Mouse (Mus musculus) myocyte (in vitro differentiated cells): ENCODE results near the gene Slc6a13. TPM values are rescaled to one million over a fixed set of nuclear protein-coding genes. Genes with fewer than 3 reads are reported as not detected.
"Not testable (repeated sequence)": the region's sequence is repeated elsewhere in the genome, so short reads cannot be mapped to it uniquely, and the experiment has no call there.

Source experiments
- H3K27me3 ChIP-seq: one replicate; pipeline ENCODE4 v1.6.1; 2011; ENCODE audit not compliant: control insufficient read depth, insufficient read depth, insufficient read length
- H3K36me3 ChIP-seq: one replicate; pipeline ENCODE4 v1.6.1; 2011; ENCODE audit not compliant: control insufficient read depth, insufficient read depth
- H3K4me2 ChIP-seq: one replicate; pipeline ENCODE4 v1.6.1; 2011; ENCODE audit warnings: low read depth, control low read depth
- H3K4me3 ChIP-seq: one replicate; pipeline ENCODE4 v1.5.1; 2011; ENCODE audit warnings: mild to moderate bottlenecking, control low read depth, moderate library complexity
- H3K79me2 ChIP-seq: one replicate; pipeline ENCODE4 v1.6.1; 2011; ENCODE audit not compliant: control insufficient read depth, insufficient read depth
- H3ac ChIP-seq: one replicate; pipeline ENCODE4 v1.6.1; 2011; ENCODE audit not compliant: control insufficient read depth, insufficient read length
- CEBPB ChIP-seq: IDR thresholded peaks from 2 replicates; pipeline ENCODE4 v1.6.1; 2011; ENCODE audit warnings: mild to moderate bottlenecking, moderate library complexity; ENCODE audit not compliant: poor library complexity, insufficient read depth, severe bottlenecking
- E2F4 ChIP-seq: IDR thresholded peaks from one replicate; pipeline ENCODE4 v1.6.1; 2011; ENCODE audit warnings: mild to moderate bottlenecking, control low read depth, moderate library complexity; ENCODE audit not compliant: insufficient read depth
- MAX ChIP-seq: IDR thresholded peaks from one replicate; pipeline ENCODE4 v1.6.1; 2011; ENCODE audit warnings: low read depth, mild to moderate bottlenecking, control low read depth
- MYOD1 ChIP-seq, 3 experiments: IDR thresholded peaks; one replicate each; pipeline ENCODE4 v1.6.1; 2011; ENCODE audit warnings: control low read depth in 2 of 3, low read depth in 2 of 3, mild to moderate bottlenecking in 2 of 3, moderate library complexity in 1 of 3; ENCODE audit not compliant: insufficient read length in 2 of 3, control insufficient read depth in 1 of 3
- MYOG ChIP-seq, 3 experiments: IDR thresholded peaks; one replicate each; pipeline ENCODE4 v1.6.1; 2011; ENCODE audit warnings: control low read depth in 2 of 3, low read depth in 2 of 3, mild to moderate bottlenecking in 2 of 3; ENCODE audit not compliant: insufficient read length in 2 of 3, control insufficient read depth in 1 of 3, insufficient read depth in 1 of 3
- POLR2A ChIP-seq: IDR thresholded peaks from one replicate; pipeline ENCODE4 v1.6.1; 2011; ENCODE audit warnings: low read depth, mild to moderate bottlenecking, control low read depth, moderate library complexity; ENCODE audit not compliant: insufficient read length
- POLR2AphosphoS2 ChIP-seq: IDR thresholded peaks from one replicate; pipeline ENCODE4 v1.6.1; 2011; ENCODE audit warnings: low read depth, control low read depth; ENCODE audit not compliant: insufficient read length
- REST ChIP-seq: IDR thresholded peaks from one replicate; pipeline ENCODE4 v1.6.1; 2011; ENCODE audit warnings: mild to moderate bottlenecking, control low read depth, moderate library complexity; ENCODE audit not compliant: insufficient read depth, insufficient read length
- SRF ChIP-seq: IDR thresholded peaks from one replicate; pipeline ENCODE4 v1.6.1; 2011; ENCODE audit warnings: low read depth; ENCODE audit not compliant: control insufficient read depth, insufficient read length
- TCF12 ChIP-seq: IDR thresholded peaks from one replicate; pipeline ENCODE4 v1.6.1; 2011; ENCODE audit warnings: mild to moderate bottlenecking, control low read depth; ENCODE audit not compliant: poor library complexity, insufficient read depth, severe bottlenecking
- TCF3 ChIP-seq: IDR thresholded peaks from one replicate; pipeline ENCODE4 v1.6.1; 2011; ENCODE audit warnings: low read depth, control low read depth; ENCODE audit not compliant: insufficient read length
- USF1 ChIP-seq: IDR thresholded peaks from one replicate; pipeline ENCODE4 v1.6.1; 2011; ENCODE audit warnings: low read depth, mild to moderate bottlenecking, control low read depth, moderate library complexity
- polyA plus RNA-seq: library from polyadenylated mRNA; unstranded; fragments of >200 nt; fragmentation: generic; extraction: Trizol; gene quantifications from one replicate; pipeline ENCODE4 v1.2.1, GENCODE M21; 2012; ENCODE audit warnings: missing spikeins

Slc6a13 gene
- polyA plus RNA-seq, 1 experiment, result 0.01 TPM

- no peaks in the 10 kb centered on the region for H3K36me3 ChIP-seq
- no peak overlapping the region for H3K4me3 ChIP-seq
- no peaks in the 10 kb centered on the region for H3K79me2 ChIP-seq
- H3K27me3 ChIP-seq, result no peaks in the 10 kb centered on the region
- no peak overlapping the region for H3ac ChIP-seq
- TF ChIP-seq USF1 (no peak), TCF12 (no peak), POLR2AphosphoS2 (no peak), SRF (no peak), POLR2A (no peak), MYOG (IDR thresholded peaks at IDR 0.05; ENCODE audit: control insufficient read depth in 1 of 3, insufficient read depth in 1 of 3, insufficient read length in 2 of 3, low read depth in 2 of 3) (no peak)
- H3K4me2 ChIP-seq, result no peak overlapping the region
Observed at GRCm38 (mm10) chr6:121352276-121352675, 52.2 kb downstream of the Slc6a13 start.

- TF ChIP-seq REST (no peak), TCF3 (no peak), CEBPB (no peak), MYOG (IDR thresholded peaks at IDR 0.05; ENCODE audit: control insufficient read depth in 1 of 3, insufficient read depth in 1 of 3, insufficient read length in 2 of 3, low read depth in 2 of 3) (no peak), TCF12 (no peak), E2F4 (no peak), POLR2AphosphoS2 (no peak), POLR2A (no peak), MAX (no peak), SRF (no peak), MYOD1 (IDR thresholded peaks at IDR 0.05; ENCODE audit: control insufficient read depth in 1 of 3, insufficient read length in 2 of 3, low read depth in 2 of 3) (no peak), USF1 (no peak)
- Histone ChIP-seq H3K36me3 (no peaks in the 10 kb centered on the region), H3ac (no peak overlapping the region)
Observed at GRCm38 (mm10) chr6:121356041-121356440, 56.0 kb downstream of the Slc6a13 start.

DNA sequence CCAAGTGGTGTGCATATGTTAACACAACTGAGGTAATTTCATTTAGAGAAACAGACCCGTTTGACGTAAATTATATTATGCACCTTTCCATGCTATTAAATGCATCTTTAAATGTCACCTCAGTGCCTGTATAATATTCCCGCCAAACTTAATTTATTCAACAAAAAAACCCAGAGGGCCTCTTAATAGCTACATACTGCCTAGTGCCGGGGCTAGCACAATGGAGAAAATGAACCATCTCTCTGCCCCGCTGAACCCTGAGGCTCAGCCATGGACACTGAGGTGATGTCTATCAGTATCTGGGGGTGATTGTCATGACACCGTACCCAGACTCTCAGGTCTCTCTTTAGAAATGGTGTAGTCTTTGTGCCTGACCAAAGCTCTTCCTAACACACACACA lies 57.2 kb downstream of the Slc6a13 start:
- Histone ChIP-seq H3K4me3 (no peak overlapping the region), H3K79me2 (no peaks in the 10 kb centered on the region), H3K27me3 (no peaks in the 10 kb centered on the region), H3ac (no peak overlapping the region), H3K36me3 (no peaks in the 10 kb centered on the region), H3K4me2 (no peak overlapping the region)
- TF ChIP-seq MAX (no peak), POLR2A (no peak), REST (no peak), SRF (no peak), POLR2AphosphoS2 (no peak), TCF3 (no peak), CEBPB (no peak), USF1 (no peak), TCF12 (no peak), MYOG (IDR thresholded peaks at IDR 0.05; ENCODE audit: control insufficient read depth in 1 of 3, insufficient read depth in 1 of 3, insufficient read length in 2 of 3, low read depth in 2 of 3) (no peak), MYOD1 (IDR thresholded peaks at IDR 0.05; ENCODE audit: control insufficient read depth in 1 of 3, insufficient read length in 2 of 3, low read depth in 2 of 3) (no peak), E2F4 (no peak)

More at GRCm38 (mm10) chr6:121356041-121356440, 56.0 kb downstream of the Slc6a13 start:
- no peaks in the 10 kb centered on the region for H3K27me3 ChIP-seq
- H3K79me2 ChIP-seq, result no peaks in the 10 kb centered on the region
- no peak overlapping the region for H3K4me3 ChIP-seq
- H3K4me2 ChIP-seq, result no peak overlapping the region

DNA sequence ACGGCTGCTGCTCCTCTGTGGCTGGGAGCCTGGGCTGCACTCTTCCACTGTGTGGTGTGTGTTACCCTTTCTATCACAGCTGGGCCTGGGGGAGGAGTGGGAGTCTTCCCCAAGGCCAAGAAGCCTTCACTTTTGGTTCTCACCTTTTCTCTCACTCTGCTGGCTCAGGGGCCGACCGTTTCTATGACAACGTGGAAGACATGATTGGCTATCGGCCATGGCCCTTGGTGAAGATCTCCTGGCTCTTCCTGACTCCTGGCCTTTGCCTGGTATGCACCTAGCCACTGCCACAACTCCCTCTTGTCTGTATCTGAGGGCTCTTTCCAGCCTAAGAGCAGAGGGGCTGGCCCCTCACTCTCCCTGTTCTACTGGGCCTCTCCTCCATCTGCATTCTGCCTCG lies 63.0 kb downstream of the Slc6a13 start:
- Histone ChIP-seq H3K79me2 (no peaks in the 10 kb centered on the region), H3ac (no peak overlapping the region), H3K27me3 (no peaks in the 10 kb centered on the region), H3K4me3 (no peak overlapping the region), H3K4me2 (no peak overlapping the region), H3K36me3 (no peaks in the 10 kb centered on the region)
- TF ChIP-seq REST (no peak), POLR2AphosphoS2 (no peak), TCF12 (no peak), E2F4 (no peak), CEBPB (no peak), MAX (no peak), TCF3 (no peak), USF1 (no peak), POLR2A (no peak), SRF (no peak), MYOG (IDR thresholded peaks at IDR 0.05; ENCODE audit: control insufficient read depth in 1 of 3, insufficient read depth in 1 of 3, insufficient read length in 2 of 3, low read depth in 2 of 3) (no peak), MYOD1 (IDR thresholded peaks at IDR 0.05; ENCODE audit: control insufficient read depth in 1 of 3, insufficient read length in 2 of 3, low read depth in 2 of 3) (no peak)

DNA sequence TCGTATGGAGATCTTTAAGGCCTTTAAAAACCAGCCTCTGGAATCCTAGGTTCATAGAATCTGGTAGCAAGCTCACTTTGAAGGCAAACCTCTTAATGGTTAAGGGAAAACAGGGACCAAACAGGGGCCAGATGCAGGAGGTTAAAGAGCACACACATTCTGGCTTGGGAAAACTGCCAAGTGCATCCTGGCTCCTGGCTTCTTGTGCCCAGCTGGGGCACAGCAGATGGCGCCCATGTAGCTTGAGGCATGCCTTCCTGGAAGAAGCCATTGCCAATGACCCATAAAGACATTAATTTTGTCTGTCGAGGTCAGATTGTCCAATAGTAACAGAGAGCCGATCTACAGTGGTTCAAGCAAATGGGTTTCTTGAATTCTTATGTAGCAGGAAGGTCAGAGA lies 63.9 kb downstream of the Slc6a13 start:
- no peak overlapping the region for H3ac ChIP-seq
- no peaks in the 10 kb centered on the region for H3K27me3 ChIP-seq
- no peaks in the 10 kb centered on the region for H3K79me2 ChIP-seq
- no peak overlapping the region for H3K4me2 ChIP-seq
- TF ChIP-seq MAX (no peak), CEBPB (no peak), USF1 (no peak)
- H3K36me3 ChIP-seq, result no peaks in the 10 kb centered on the region
- no peak overlapping the region for H3K4me3 ChIP-seq

- not testable (repeated sequence) for H3ac ChIP-seq, H3K4me3 ChIP-seq, H3K4me2 ChIP-seq, H3K36me3 ChIP-seq, H3K27me3 ChIP-seq, H3K79me2 ChIP-seq
Observed at GRCm38 (mm10) chr6:121366537-121366936, 66.5 kb downstream of the Slc6a13 start.
